Mouse (Mus musculus): ENCODE measurements around the gene Dazl.
"Not testable (repeated sequence)": the region's sequence is repeated elsewhere in the genome, so short reads cannot be mapped to it uniquely, and the experiment has no call there.

Dazl gene

GRCm38 (mm10) chr17:50291485-50292200, 1.8 kb downstream of the Dazl start:
- no peak for DNase-seq (ENCODE audit: low spot score)

GRCm38 (mm10) chr17:50284845-50285244, 8.6 kb downstream of the Dazl start:
- DNase-seq (ENCODE audit: low spot score), result no peak

- DNase-seq (ENCODE audit: low spot score), result not testable (repeated sequence)
Observed at GRCm38 (mm10) chr17:50261615-50262014, 31.8 kb downstream of the Dazl start.

GRCm38 (mm10) chr17:50260856-50261255, 32.6 kb downstream of the Dazl start:
- no peak for DNase-seq (ENCODE audit: low spot score)

GRCm38 (mm10) chr17:50246605-50247004, 46.8 kb downstream of the Dazl start:
- DNase-seq (ENCODE audit: low spot score), result no peak

GRCm38 (mm10) chr17:50244675-50245074, 48.8 kb downstream of the Dazl start:
- DNase-seq (ENCODE audit: low spot score), result no peak

- DNase-seq (ENCODE audit: low spot score), result no peak
Observed at GRCm38 (mm10) chr17:50243326-50243725, 50.1 kb downstream of the Dazl start.

GRCm38 (mm10) chr17:50237818-50238610, 55.4 kb downstream of the Dazl start:
- DNase-seq (ENCODE audit: low spot score), result no peak

GRCm38 (mm10) chr17:50237436-50237709, 56.1 kb downstream of the Dazl start:
- DNase-seq (ENCODE audit: low spot score), result peak; percentile 41

GRCm38 (mm10) chr17:50236702-50237435, 56.6 kb downstream of the Dazl start:
- DNase-seq (ENCODE audit: low spot score), result no peak

- DNase-seq (ENCODE audit: low spot score), result no peak
Observed at GRCm38 (mm10) chr17:50235943-50236701, 57.3 kb downstream of the Dazl start.

GRCm38 (mm10) chr17:50233956-50234355, 59.5 kb downstream of the Dazl start:
- DNase-seq (ENCODE audit: low spot score), result no peak

GRCm38 (mm10) chr17:50232821-50233220, 60.6 kb downstream of the Dazl start:
- no peak for DNase-seq (ENCODE audit: low spot score)

- no peak for DNase-seq (ENCODE audit: low spot score)
Observed at GRCm38 (mm10) chr17:50231206-50231605, 62.2 kb downstream of the Dazl start.

GRCm38 (mm10) chr17:50229534-50229933, 63.9 kb downstream of the Dazl start:
- no peak for DNase-seq (ENCODE audit: low spot score)
